Mouse (Mus musculus) kidney, adult 2 months (tissue): Measurements from ENCODE around the gene Gm20708.

Source experiments
- CTCF ChIP-seq: fragments of 200-500 bp; conservative IDR thresholded peaks from 2 replicates; pipeline ENCODE4 v1.5.1; 2011; ENCODE audit warnings: low read depth, mild to moderate bottlenecking, control low read depth, low read length, moderate library complexity, mixed read lengths; ENCODE audit not compliant: insufficient read depth, insufficient read length
- POLR2A ChIP-seq: fragments of 200-500 bp; IDR thresholded peaks from one replicate; pipeline ENCODE4 v1.6.1; 2011; ENCODE audit warnings: low read depth, low read length, control low read depth

- TF ChIP-seq POLR2A = no peak
- TF ChIP-seq CTCF = no peak
Measured at GRCm38 (mm10) chr11:117878892-117879291, 69.4 kb downstream of the Gm20708 start.
